Mouse (Mus musculus) intestine, embryonic 14.5 days (tissue): ENCODE measurements at regions not wholly inside any gene's neighbourhood (a gene's known extent, or its start where the extent isn't known, plus 50 kb on each side); places are given as distances from the start of the nearest gene placed in this dataset.
A peak's percentile ranks its signal among the peaks of the same experiment; 100 is the strongest.

Experiments used
- ATAC-seq: fragments of 200-750 bp; cut with Nextera tagmentation; replicated peaks from 2 replicates; pipeline ENCODE4 v1.8.0; 2017; ENCODE audit warnings: low read depth, moderate number of reproducible peaks, moderate TSS enrichment, moderate library complexity; ENCODE audit not compliant: low FRiP score, low TSS enrichment
- DNase-seq: peaks from one replicate; pipeline ENCODE4 v3.0.0-alpha.2; 2018; ENCODE audit warnings: low spot score
- H3K27ac ChIP-seq: fragments of 300-500 bp; sonication (generic); 2 replicates; pipeline ENCODE4 v1.5.1; 2014; ENCODE audit warnings: low read depth, mild to moderate bottlenecking, control low read depth
- H3K27me3 ChIP-seq: fragments of 300-500 bp; sonication (generic); replicated peaks from 2 replicates; pipeline ENCODE4 v1.6.1; 2014; ENCODE audit warnings: low read length, control low read depth; ENCODE audit not compliant: control insufficient read depth, insufficient read depth
- H3K36me3 ChIP-seq: fragments of 300-500 bp; sonication (generic); 2 replicates; pipeline ENCODE4 v1.6.1; 2014; ENCODE audit warnings: low read length, control low read depth; ENCODE audit not compliant: control insufficient read depth, insufficient read depth
- H3K4me1 ChIP-seq: fragments of 300-500 bp; sonication (generic); replicated peaks from 2 replicates; pipeline ENCODE4 v1.6.1; 2014; ENCODE audit warnings: low read length, control low read depth, mixed read lengths; ENCODE audit not compliant: control insufficient read depth, insufficient read depth
- H3K4me2 ChIP-seq: fragments of 300-500 bp; sonication (generic); 2 replicates; pipeline ENCODE4 v1.6.1; 2014; ENCODE audit warnings: low read length
- H3K4me3 ChIP-seq: fragments of 300-500 bp; sonication (generic); 2 replicates; pipeline ENCODE4 v1.5.1; 2014; ENCODE audit warnings: low read depth, low read length, control low read depth, mixed read lengths
- H3K9ac ChIP-seq: fragments of 300-500 bp; sonication (generic); 2 replicates; pipeline ENCODE4 v1.6.1; 2014; ENCODE audit warnings: mild to moderate bottlenecking, low read length
- H3K9me3 ChIP-seq: fragments of 300-500 bp; sonication (generic); 2 replicates; pipeline ENCODE4 v1.6.1; 2016; ENCODE audit warnings: low read length, control low read depth; ENCODE audit not compliant: control insufficient read depth
- WGBS: fragments of 180-500 bp; shearing (Covaris S2); extraction: QIAGEN DNeasy Blood & Tissue Kit; methylation state at CpG from one replicate; pipeline ENCODE4 v1.1.7; 2014; 5-methylcytosine and 5-hydroxymethylcytosine counted together

- no peak for ATAC-seq
- Histone ChIP-seq H3K4me1 (peaks cover 5% of the 10 kb centered on the region; the same call in 1 of the 2 replicates), H3K27me3 (no peaks in the 10 kb centered on the region), H3K9me3 (no peaks in the 10 kb centered on the region), H3K9ac (no peak overlapping the region), H3K27ac (no peak overlapping the region), H3K4me2 (no peak overlapping the region), H3K36me3 (no peaks in the 10 kb centered on the region), H3K4me3 (no peak overlapping the region)
- 25% methylated on average over 6 of the region's 6 CpGs for WGBS
- DNase-seq = peak; percentile 47
These were observed 363.1 kb downstream of the Ptpru start for GRCm38 (mm10) chr4:131475023-131475422.

- DNase-seq = no peak
- ATAC-seq = no peak
- Histone ChIP-seq H3K4me2 (no peak overlapping the region), H3K36me3 (no peaks in the 10 kb centered on the region), H3K27me3 (no peaks in the 10 kb centered on the region), H3K4me1 (peaks cover 13% of the 10 kb centered on the region), H3K27ac (no peak overlapping the region), H3K9me3 (no peaks in the 10 kb centered on the region), H3K9ac (no peak overlapping the region), H3K4me3 (no peak overlapping the region)
- WGBS = 69% methylated on average over 9 of the region's 9 CpGs
These were observed 359.2 kb downstream of the Ptpru start for GRCm38 (mm10) chr4:131478923-131479322.

GRCm38 (mm10) chr4:131483958-131484605, 354.0 kb downstream of the Ptpru start:
- Histone ChIP-seq H3K9me3 (no peaks in the 10 kb centered on the region), H3K4me2 (0 out of 2 replicates have a peak overlapping the region, but pooled peaks have one; percentile 14), H3K4me1 (peaks cover 23% of the 10 kb centered on the region), H3K36me3 (no peaks in the 10 kb centered on the region), H3K4me3 (no peak overlapping the region), H3K9ac (no peak overlapping the region), H3K27ac (peak overlapping the region; percentile 69), H3K27me3 (no peaks in the 10 kb centered on the region)
- ATAC-seq (0 out of 2 replicates have a peak, but pooled peaks have one; percentile 33), DNase-seq (no peak)
- 18% methylated on average over 15 of the region's 15 CpGs for WGBS

- H3K27me3 ChIP-seq = no peaks in the 10 kb centered on the region
- peaks cover 26% of the 10 kb centered on the region for H3K4me1 ChIP-seq
- peak overlapping the region; percentile 69 for H3K27ac ChIP-seq
- ATAC-seq (no peak), DNase-seq (peak; percentile 63)
- no peaks in the 10 kb centered on the region for H3K36me3 ChIP-seq
- no peak overlapping the region for H3K9ac ChIP-seq
- H3K4me2 ChIP-seq = 0 out of 2 replicates have a peak overlapping the region, but pooled peaks have one; percentile 14
- H3K4me3 ChIP-seq = no peak overlapping the region
- no peaks in the 10 kb centered on the region for H3K9me3 ChIP-seq
- 29% methylated on average over 14 of the region's 14 CpGs for WGBS
These were observed 353.4 kb downstream of the Ptpru start for GRCm38 (mm10) chr4:131484607-131485111.

DNA sequence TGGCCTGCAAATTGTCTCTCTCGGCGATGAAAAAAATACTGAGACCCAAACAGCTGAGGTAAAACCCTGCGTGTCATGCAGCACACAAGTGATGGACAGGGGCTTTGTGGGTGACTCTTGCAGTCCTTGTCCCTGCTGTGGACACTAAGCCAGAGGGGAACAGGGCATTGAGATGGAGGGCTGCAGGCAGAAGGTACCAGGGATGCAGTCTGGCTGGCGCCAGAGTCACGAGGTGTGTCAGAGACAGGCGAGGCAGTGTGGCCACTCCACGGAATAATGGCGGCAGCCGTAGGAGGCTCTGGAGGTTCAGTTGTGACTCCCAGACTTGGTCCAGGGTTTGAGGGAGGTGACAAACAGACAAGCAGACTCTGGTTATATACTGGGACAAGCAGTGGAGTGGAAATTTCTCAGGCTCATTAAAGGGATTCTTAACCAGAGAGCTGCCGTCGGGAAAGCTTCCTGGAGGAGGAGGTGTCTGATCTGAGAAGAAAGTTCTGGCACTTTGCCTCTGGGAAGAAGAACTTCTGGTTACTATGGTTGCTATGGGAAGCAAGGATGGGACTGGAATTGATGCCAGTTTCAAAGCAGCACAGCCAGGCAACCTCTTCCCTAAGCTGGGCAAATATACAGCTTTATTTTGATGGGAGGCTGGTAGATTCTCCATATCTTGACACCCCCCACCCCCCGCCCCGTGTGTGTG, 352.8 kb downstream of the Ptpru start:
- Histone ChIP-seq H3K27me3 (no peaks in the 10 kb centered on the region), H3K9me3 (no peaks in the 10 kb centered on the region), H3K9ac (no peak overlapping the region), H3K4me3 (no peak overlapping the region), H3K36me3 (no peaks in the 10 kb centered on the region), H3K27ac (peak overlapping the region; percentile 69), H3K4me2 (no peak overlapping the region), H3K4me1 (peaks cover 26% of the 10 kb centered on the region)
- ATAC-seq (no peak), DNase-seq (no peak)
- 61% methylated on average over 13 of the region's 13 CpGs for WGBS

GRCm38 (mm10) chr4:131486821-131487220, 351.3 kb downstream of the Ptpru start:
- no peak overlapping the region for H3K27ac ChIP-seq
- no peaks in the 10 kb centered on the region for H3K9me3 ChIP-seq
- H3K4me3 ChIP-seq = no peak overlapping the region
- no peaks in the 10 kb centered on the region for H3K36me3 ChIP-seq
- DNase-seq (peak; percentile 96), ATAC-seq (0 out of 2 replicates have a peak, but pooled peaks have one; percentile 66)
- no peak overlapping the region for H3K9ac ChIP-seq
- H3K27me3 ChIP-seq = no peaks in the 10 kb centered on the region
- peaks cover 26% of the 10 kb centered on the region for H3K4me1 ChIP-seq
- WGBS = 7% methylated on average over 4 of the region's 4 CpGs
- H3K4me2 ChIP-seq = no peak overlapping the region

DNA sequence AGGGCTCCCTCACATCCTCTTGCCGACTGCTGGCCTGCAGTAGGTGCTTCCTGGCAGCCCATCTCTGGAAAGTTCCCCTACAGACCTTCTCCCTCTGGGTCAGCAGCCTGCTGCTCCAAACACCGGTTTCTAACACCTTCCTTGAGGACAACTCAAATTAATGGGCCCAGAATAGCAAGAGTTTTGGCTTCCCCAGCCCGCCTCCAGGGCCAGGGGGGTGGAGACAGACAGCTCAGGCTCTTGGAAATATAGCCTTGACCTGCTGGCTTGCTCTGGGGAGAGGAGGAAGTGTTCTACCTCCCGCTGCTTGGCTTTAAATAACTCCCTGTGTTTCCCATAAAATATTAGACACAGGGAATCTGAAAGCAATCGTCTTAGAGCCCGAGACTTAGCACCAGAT, 349.8 kb downstream of the Ptpru start:
- Histone ChIP-seq H3K27ac (no peak overlapping the region), H3K27me3 (no peaks in the 10 kb centered on the region), H3K9ac (no peak overlapping the region), H3K9me3 (no peaks in the 10 kb centered on the region), H3K4me2 (no peak overlapping the region), H3K4me1 (peaks cover 24% of the 10 kb centered on the region), H3K4me3 (no peak overlapping the region), H3K36me3 (no peaks in the 10 kb centered on the region)
- ATAC-seq = no peak
- no peak for DNase-seq
- WGBS = 30% methylated on average over 6 of the region's 6 CpGs

GRCm38 (mm10) chr4:131489056-131489455, 349.0 kb downstream of the Ptpru start:
- Histone ChIP-seq H3K27me3 (no peaks in the 10 kb centered on the region), H3K36me3 (no peaks in the 10 kb centered on the region), H3K4me1 (peaks cover 17% of the 10 kb centered on the region), H3K27ac (no peak overlapping the region), H3K4me3 (no peak overlapping the region), H3K9me3 (no peaks in the 10 kb centered on the region), H3K9ac (no peak overlapping the region), H3K4me2 (no peak overlapping the region)
- no peak for DNase-seq
- ATAC-seq = no peak
- 24% methylated on average over 3 of the region's 3 CpGs for WGBS
